ENCODE assay signal across 10 mouse cellular contexts in genomic region chr5:89147282-89147790, GRCm38 (mm10).
DNase-seq lines count a peak whose midpoint lies in the region; ATAC-seq lines count a peak whose summit lies in the region.
"Had no signal": no experiment of that assay in that cellular context is flagged by ENCODE, and none has a peak within 500 bp of the region (broad histone marks: within the 10 kb centered on the region; RNA-seq: fewer than 3 reads in every experiment).

No protein-coding gene starts in this region.

- no peak overlapping the region for H3K4me3 ChIP-seq in limb, embryonic 11.5 days (ENCODE audit: low read depth, low read length)
- no peak overlapping the region for H3K4me3 ChIP-seq in midbrain, embryonic 15.5 days
- no peak overlapping the region for H3K4me3 ChIP-seq in liver, embryonic 12.5 days

- H3K27me3 ChIP-seq in limb, embryonic 11.5 days (ENCODE audit: control insufficient read depth, insufficient read depth, low read length): no peaks in the 10 kb centered on the region
- no peaks in the 10 kb centered on the region for H3K27me3 ChIP-seq in midbrain, embryonic 15.5 days (replicated peaks)
- no peaks in the 10 kb centered on the region for H3K27me3 ChIP-seq in liver, embryonic 12.5 days (replicated peaks)

- 15% methylated on average over 13 of the region's 13 CpGs for WGBS in limb, embryonic 11.5 days
- WGBS in midbrain, embryonic 15.5 days: 84% methylated on average over 13 of the region's 13 CpGs
- WGBS in liver, embryonic 12.5 days (ENCODE audit: insufficient replicate concordance): 29% methylated on average over 13 of the region's 13 CpGs

- DNase-seq in adrenal gland, adult 2 months: peak; percentile 50
- DNase-seq in adrenal gland, postnatal 4 days (ENCODE audit: low spot score in 2 of 2): no peak
- peak; percentile 22 for DNase-seq in urinary bladder, postnatal 14 days (ENCODE audit: low spot score)
- no peak for DNase-seq in urinary bladder, postnatal 10 days (ENCODE audit: low spot score)
- DNase-seq in limb, embryonic 11.5 days (ENCODE audit: low spot score): no peak
- DNase-seq in cerebellum, postnatal 14 days: no peak
- DNase-seq: lung, postnatal 10 days; thymus, postnatal 4 days had no signal

- no peaks in the 10 kb centered on the region for H3K9me3 ChIP-seq in limb, embryonic 11.5 days (ENCODE audit: control insufficient read depth, low read length)
- no peaks in the 10 kb centered on the region for H3K9me3 ChIP-seq in midbrain, embryonic 15.5 days
- no peaks in the 10 kb centered on the region for H3K9me3 ChIP-seq in liver, embryonic 12.5 days (replicated peaks)

- H3K9ac ChIP-seq in limb, embryonic 11.5 days (ENCODE audit: low read length): no peak overlapping the region
- no peak overlapping the region for H3K9ac ChIP-seq in midbrain, embryonic 15.5 days
- H3K9ac ChIP-seq in liver, embryonic 12.5 days: no peak overlapping the region

- no peak for ATAC-seq in limb, embryonic 11.5 days (ENCODE audit: insufficient number of reproducible peaks, low FRiP score, low TSS enrichment, low read depth)
- ATAC-seq in midbrain, embryonic 15.5 days (replicated peaks): no peak
- no peak for ATAC-seq in liver, embryonic 12.5 days

- H3K4me2 ChIP-seq in limb, embryonic 11.5 days (ENCODE audit: low read depth, severe bottlenecking): peak overlapping the region; percentile 28; the same call in 1 of the 2 replicates
- no peak overlapping the region for H3K4me2 ChIP-seq in midbrain, embryonic 15.5 days
- H3K4me2 ChIP-seq in liver, embryonic 12.5 days: no peak overlapping the region

- H3K36me3 ChIP-seq in limb, embryonic 11.5 days (ENCODE audit: control insufficient read depth, insufficient read depth, low read length): no peaks in the 10 kb centered on the region
- no peaks in the 10 kb centered on the region for H3K36me3 ChIP-seq in midbrain, embryonic 15.5 days (replicated peaks)
- H3K36me3 ChIP-seq in liver, embryonic 12.5 days: no peaks in the 10 kb centered on the region

- no peak overlapping the region for H3K27ac ChIP-seq in limb, embryonic 11.5 days (replicated peaks; ENCODE audit: low read depth, low read length)
- no peak overlapping the region for H3K27ac ChIP-seq in midbrain, embryonic 15.5 days
- no peak overlapping the region for H3K27ac ChIP-seq in liver, embryonic 12.5 days

- H3K4me1 ChIP-seq in limb, embryonic 11.5 days (ENCODE audit: control insufficient read depth, insufficient read depth, low read length): peaks cover 16% of the 10 kb centered on the region
- no peaks in the 10 kb centered on the region for H3K4me1 ChIP-seq in midbrain, embryonic 15.5 days
- H3K4me1 ChIP-seq in liver, embryonic 12.5 days: no peaks in the 10 kb centered on the region

Comparison
In these comparisons a context has a peak if more than half of its experiments do, and no peak if none do; other contexts are left out.
1. DNase-seq: peak in adrenal gland, adult 2 months (single experiment) and urinary bladder, postnatal 14 days (single experiment); none in adrenal gland, postnatal 4 days (0 of 2), urinary bladder, postnatal 10 days (single experiment), limb, embryonic 11.5 days (single experiment) and cerebellum, postnatal 14 days (0 of 2).